Mouse (Mus musculus) thymus, postnatal 10 days (tissue): ENCODE results near the gene Hepacam.

Experiments
- DNase-seq, 2 experiments: peaks; one replicate each; pipeline ENCODE4 v3.0.0; 2021; ENCODE audit warnings: low spot score in 2 of 2

Hepacam gene

GRCm38 (mm10) chr9:37433823-37434560, 66.8 kb downstream of the Hepacam start:
- no peak for DNase-seq

- no peak for DNase-seq
Observed at GRCm38 (mm10) chr9:37434932-37435331, 67.8 kb downstream of the Hepacam start.

GRCm38 (mm10) chr9:37435616-37436015, 68.5 kb downstream of the Hepacam start:
- DNase-seq = no peak
